Mouse (Mus musculus): ENCODE measurements around the gene Mfap3.
A peak's percentile ranks its signal among the peaks of the same experiment; 100 is the strongest.
"Not testable (repeated sequence)": the region's sequence is repeated elsewhere in the genome, so short reads cannot be mapped to it uniquely, and the experiment has no call there.

The Mfap3 gene

GRCm38 (mm10) chr11:57529111-57529510 is 10.6 kb downstream of the Mfap3 start:
- DNase-seq (ENCODE audit: extremely low spot score) = no peak

DNA sequence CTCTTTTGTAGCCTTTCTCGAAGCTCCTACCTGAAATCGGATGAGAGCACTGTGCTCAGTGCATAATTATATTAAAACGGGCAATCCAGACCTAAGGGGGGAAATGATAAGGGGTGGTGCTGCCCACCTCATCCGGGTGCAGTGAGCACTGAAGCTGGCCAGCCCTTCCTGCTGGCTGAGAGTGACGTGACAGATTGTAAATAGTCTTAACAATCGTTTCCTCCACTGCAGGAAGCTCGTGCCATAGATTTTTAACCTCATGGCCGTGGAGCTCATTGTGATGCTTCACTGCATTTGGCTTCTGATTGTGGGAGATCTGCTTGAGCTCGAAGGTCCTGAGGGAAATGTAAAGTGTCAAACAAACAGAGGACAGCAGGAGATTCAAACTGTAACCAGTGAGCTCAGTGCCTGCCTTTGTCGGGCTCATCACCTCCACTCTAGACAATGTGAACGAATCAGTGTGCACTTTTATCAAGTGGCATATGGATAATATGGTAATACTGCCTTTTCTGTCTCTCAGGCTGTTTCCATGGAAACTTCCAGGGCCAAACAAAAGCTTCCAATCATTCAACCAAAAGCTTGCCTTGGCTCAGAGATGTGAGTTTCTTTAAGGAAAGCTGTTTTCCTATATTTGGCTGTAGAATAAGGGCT is 13.0 kb downstream of the Mfap3 start:
- no peak for DNase-seq (ENCODE audit: extremely low spot score)

DNA sequence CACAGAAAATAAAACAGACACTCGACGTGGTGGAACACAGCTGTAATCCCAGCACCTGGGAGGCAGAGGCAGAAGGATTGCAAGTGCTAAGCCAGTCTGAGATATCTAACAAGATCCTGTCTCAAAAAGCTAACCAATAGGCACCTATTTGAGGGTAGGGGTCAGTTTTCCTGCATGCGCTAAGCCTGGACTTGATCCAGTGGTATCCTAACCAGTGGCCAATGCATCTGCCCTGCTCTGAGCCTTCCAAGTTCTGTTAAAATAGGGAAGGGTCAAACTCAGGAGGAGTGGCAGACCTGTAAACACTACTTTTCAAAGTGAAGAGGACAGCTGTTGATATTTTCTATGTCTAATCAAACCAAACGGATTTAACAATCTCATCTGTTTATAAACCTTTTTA is 13.8 kb downstream of the Mfap3 start:
- DNase-seq (ENCODE audit: extremely low spot score) = no peak

GRCm38 (mm10) chr11:57535912-57536311 is 17.4 kb downstream of the Mfap3 start:
- DNase-seq (ENCODE audit: extremely low spot score) = no peak

DNA sequence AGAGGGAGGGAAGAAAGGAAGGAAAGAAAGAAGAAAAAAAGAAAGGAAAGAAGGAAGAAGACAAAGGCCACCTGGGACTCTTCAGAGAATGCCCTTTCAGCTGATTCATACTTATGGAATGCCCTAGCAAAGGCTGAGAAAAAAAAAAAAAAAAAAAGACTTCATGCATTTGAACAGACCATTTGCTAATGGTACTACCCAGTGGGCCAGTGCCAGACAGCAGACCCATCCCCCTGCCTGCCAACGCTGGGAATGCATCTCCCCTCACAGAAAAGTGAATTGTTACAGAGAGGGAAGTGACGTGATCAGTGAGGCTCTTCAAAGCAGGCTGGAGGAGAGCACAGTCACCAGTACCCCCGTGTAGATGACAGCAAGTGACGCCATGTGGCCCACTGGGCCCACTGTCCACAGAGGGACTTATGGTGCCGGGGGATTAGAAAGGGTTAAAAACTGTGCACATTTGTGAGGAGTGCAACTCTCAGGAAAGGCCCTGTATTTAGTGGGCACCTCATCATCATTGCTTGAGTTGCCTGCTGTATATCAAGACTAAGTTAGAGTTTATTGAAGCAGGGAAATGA is 21.5 kb downstream of the Mfap3 start:
- DNase-seq (ENCODE audit: extremely low spot score) = no peak

GRCm38 (mm10) chr11:57540681-57541080 is 22.2 kb downstream of the Mfap3 start:
- no peak for DNase-seq (ENCODE audit: extremely low spot score)

DNA sequence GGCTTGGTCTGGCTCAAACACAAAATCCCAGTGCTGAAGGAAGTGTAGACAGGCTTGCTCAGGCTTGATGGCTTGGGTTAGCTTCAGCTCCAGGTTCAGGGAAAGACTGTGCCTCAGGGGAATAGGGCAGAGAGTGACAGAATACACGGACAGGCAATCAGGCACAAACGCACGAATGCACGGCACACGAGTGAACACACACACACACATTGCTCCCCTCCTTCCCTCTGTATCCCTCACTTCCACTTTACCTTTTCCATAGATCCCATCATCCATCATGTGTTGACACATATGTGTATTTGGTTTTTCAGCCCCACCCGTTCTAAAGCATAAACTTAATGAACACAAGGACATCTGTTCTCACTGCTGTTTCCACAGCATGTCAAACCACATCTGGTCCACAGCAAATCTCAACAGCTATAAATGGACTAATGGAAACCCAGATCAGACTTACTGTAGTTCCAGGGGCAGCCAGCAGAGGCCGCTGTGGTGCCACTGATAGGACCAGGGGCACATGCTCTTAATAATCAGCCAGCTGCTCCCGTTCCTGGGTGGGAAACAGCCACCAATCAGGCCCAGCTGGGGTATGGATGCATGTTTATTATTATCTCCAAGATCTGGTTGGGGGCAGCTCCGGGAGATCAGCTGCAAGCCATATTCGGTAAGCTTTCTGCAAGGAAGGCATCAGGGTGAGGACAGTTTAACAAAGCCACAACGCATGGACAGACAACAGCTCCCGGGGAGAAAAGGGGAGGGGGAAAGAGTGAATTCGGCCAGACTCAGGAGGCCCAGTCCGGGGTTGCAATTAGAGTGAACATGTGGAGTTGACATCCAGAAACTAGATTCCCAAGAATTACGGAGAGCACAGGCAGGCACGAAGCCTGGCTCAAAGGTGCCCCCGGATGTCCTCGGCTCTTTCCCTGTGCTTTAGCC is 30.4 kb downstream of the Mfap3 start:
- peak; percentile 92 for DNase-seq (ENCODE audit: extremely low spot score)

GRCm38 (mm10) chr11:57550230-57550629 is 31.8 kb downstream of the Mfap3 start:
- no peak for DNase-seq (ENCODE audit: extremely low spot score)

- DNase-seq (ENCODE audit: extremely low spot score) = no peak
Observed at GRCm38 (mm10) chr11:57551016-57551415, 32.6 kb downstream of the Mfap3 start.

DNA sequence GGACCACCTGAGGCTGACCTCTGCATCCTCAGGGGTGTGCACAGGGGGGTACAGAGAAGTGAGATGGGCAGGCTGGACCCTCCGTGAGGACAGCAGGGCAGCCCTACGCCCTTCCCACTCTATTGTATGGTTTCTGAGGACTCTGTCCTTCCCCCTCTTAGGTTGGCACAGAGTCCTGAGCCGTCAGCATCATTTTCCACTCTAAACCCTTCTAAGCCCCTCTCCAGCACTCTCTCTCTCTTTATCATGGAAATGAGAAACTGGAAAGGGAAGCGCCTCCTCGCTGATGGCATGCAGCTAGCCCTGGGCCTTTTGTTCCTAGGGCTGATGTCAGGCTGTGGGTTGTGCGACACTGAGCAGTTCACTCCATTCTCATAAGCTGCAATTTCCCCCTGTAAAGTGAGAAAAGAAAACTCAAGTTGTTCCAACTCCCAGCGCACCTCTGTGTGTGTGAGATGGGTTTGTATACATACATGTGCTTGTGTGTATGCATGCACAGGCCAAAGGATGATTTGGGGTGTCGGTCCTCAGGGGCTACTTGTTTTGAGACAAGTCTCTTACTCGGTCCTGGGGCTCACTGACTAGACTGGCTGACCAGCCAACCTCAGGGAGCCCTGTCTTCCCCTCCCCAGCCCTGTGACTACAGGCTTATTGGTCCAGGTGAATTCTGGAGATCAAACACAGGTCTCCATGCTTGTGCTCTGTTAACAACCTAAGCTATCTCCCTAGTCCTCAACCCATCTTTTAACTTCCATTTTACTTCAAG is 34.7 kb downstream of the Mfap3 start:
- no peak for DNase-seq (ENCODE audit: extremely low spot score)

GRCm38 (mm10) chr11:57557936-57558335 is 39.5 kb downstream of the Mfap3 start:
- not testable (repeated sequence) for DNase-seq (ENCODE audit: extremely low spot score)

- no peak for DNase-seq (ENCODE audit: extremely low spot score)
Observed at GRCm38 (mm10) chr11:57564564-57564963, 46.1 kb downstream of the Mfap3 start.

DNA sequence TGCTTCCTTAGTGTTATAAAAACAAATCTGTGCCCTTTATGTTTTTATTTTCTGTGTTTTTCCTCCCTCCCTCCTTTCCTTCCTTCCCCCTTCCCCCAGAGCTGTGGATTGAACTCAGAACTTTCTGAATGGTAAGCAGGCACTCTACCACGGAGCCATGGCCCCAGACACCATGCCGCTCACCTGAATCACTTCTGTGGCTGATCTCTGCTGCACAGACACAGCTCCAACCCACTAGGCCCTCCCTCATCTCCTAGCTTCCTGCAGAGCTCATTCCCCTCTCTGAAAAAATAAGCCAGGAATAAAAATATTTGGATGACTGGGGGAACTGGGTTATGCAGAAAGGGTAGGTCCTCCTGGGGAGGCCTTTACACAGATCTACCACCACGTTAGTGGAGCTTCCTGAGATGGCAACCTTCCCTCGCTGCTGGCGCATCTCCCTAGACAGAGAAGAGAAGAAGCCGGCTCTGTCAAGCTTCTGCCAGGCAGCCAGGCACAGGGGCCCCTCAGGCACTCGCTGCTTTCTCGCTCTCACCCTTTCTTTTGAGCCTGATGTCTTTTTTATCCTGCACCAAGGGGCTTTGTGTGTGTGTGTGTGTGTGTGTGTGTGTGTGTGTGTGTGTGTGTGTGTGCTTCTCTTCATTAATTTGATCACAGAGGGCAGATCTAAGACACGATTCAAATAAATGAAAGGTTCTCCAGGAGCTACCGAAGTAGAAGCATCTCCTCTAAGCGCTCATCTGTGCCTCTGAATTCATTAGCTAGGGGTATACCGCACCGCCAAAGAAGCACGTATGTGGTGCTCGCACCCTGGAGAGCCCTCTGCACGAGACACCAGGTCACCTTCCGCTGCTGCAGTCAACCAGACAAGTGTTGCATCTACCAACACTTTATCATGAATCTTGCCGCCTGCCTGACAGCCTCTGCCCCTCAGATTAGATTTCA is 47.9 kb downstream of the Mfap3 start:
- DNase-seq (ENCODE audit: extremely low spot score) = no peak

DNA sequence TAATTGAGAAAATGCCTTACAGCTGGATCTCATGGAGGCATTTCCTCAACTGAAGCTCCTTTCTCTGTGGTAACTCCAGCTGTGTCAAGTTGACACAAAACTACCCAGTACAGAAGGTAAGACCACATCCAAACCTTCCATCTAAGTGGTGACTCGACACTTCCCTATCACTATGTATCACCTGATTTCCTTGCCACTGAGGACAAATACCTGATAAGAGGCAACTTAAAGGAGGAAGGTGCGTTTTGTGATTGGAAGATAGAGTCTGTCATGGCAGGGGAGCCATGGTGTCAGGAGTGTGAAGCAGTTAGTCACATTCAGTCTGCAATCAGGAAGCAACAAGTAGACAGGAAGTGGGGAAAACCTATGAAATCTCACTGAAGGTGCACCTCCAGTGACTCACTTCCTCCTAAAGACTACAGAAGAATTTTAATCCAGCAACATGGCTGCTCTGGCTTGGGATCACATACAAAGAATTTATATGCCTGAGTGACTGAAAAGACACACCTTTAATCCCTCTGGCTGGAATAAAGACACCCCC is 50.6 kb downstream of the Mfap3 start:
- DNase-seq (ENCODE audit: extremely low spot score) = no peak

DNA sequence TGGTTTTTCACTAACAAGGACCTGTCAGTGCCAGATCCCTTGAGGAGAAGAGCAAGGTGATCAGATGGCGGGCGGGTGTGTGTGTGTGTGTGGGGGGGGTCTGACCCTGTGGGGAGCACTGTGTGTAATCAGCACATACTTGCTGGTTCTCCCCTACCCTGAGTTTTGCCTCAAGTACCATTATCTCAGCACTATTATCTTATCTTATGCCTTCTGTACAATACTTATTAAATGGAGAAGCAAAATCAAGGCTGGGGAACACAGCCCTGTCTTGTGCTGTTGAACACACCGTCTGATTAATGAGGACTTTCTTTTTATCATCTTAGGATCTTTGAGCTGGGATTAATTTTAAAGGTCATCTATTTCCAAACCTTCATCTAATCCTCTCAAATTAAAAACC is 52.6 kb downstream of the Mfap3 start:
- no peak for DNase-seq (ENCODE audit: extremely low spot score)

- no peak for DNase-seq (ENCODE audit: extremely low spot score)
Observed at GRCm38 (mm10) chr11:57573686-57574274, 55.3 kb downstream of the Mfap3 start.

GRCm38 (mm10) chr11:57576871-57577515 is 58.5 kb downstream of the Mfap3 start:
- no peak for DNase-seq (ENCODE audit: extremely low spot score)

DNA sequence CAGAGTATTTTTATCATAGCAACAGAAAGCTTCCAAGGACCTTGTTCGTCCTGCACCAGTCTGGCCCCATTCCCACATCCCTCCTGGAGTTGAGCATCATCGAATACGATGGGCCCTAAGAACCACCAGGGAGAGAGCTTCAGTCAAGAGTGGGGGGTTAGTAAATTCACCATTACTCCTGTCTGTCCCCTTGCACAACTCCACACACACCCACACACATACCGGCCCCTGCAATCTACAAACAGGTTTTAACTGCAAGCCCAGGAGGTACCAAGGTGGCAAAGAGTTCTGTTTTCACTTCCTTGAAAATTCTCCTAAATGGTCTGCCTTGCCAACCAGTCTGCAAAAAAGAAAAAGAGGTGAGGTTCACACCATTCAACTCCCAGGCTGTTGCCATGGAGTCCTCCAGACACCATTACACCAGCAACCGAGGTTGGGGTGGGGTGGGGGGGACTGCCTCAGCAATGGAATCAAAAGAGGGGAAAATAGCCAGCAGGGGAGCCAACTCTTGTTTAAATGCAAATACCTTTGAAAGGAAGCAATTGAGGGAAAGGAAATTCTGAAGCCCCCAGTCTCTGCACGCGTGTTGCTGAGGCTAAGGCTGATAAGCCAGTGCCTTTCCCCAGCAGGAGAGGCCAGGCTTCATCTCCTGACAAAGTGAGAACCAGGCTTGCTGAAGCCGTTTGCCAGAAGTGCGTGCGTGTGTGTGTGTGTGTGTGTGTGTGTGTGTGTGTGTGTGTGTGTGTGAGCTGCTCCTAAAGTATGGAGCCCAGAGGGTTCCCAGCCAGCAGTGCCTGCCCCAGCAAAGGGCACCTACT is 64.6 kb downstream of the Mfap3 start:
- peak; percentile 62 for DNase-seq (ENCODE audit: extremely low spot score)
